Mouse (Mus musculus) lung, adult 2 months (tissue): ENCODE results near the gene Tlcd2.

Experiments used
- CTCF ChIP-seq: fragments of 200-500 bp; IDR thresholded peaks from 2 replicates; pipeline ENCODE4 v1.5.1; 2011; ENCODE audit warnings: mild to moderate bottlenecking, low read length, control low read depth; ENCODE audit not compliant: insufficient read depth
- POLR2A ChIP-seq: fragments of 200-500 bp; IDR thresholded peaks from 2 replicates; pipeline ENCODE4 v1.6.1; 2011; ENCODE audit warnings: low read depth, mild to moderate bottlenecking, control low read depth, low read length, borderline replicate concordance; ENCODE audit errors: extremely low read depth

DNA sequence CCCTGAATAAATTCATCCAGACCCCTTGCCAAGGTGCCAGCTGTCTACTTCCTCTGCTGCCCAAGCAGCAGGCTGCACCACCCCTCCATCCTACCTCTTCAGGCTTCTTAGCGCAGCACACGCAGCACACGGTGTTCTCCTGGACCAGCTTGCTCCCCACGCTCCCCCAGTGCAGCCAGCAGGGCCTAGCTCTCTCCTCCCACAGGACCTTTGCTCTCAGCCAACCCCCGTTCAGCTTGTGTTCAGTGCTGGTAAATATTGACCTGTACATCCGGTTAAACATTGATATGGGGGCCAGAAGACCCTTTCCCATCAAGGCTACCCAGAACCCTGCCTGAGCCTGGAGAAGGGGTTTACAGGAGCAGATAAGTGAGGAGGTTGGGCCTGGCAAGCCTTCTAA lies 22.2 kb upstream of the Tlcd2 start, which contains the start of gene Serpinf2:
- TF ChIP-seq CTCF (no peak), POLR2A (no peak)
